Mouse (Mus musculus) liver, postnatal 0 days (tissue): ENCODE data around the gene Mipol1. TPM values are rescaled to one million over a fixed set of nuclear protein-coding genes. Genes with fewer than 3 reads are reported as not detected.

ENCODE experiments used
- ATAC-seq: fragments of 200-750 bp; cut with Nextera tagmentation; 2 replicates; pipeline ENCODE4 v1.8.0; 2017; ENCODE audit warnings: mild to moderate bottlenecking, moderate library complexity
- DNase-seq: peaks from one replicate; pipeline ENCODE4 v3.0.0-alpha.2; 2016
- H3K27ac ChIP-seq: fragments of 300-500 bp; sonication (generic); 2 replicates; pipeline ENCODE4 v1.5.1; 2014; ENCODE audit warnings: antibody characterized with exemption, moderate library complexity, mild to moderate bottlenecking, low read depth
- H3K27me3 ChIP-seq: fragments of 300-500 bp; sonication (generic); 2 replicates; pipeline ENCODE4 v1.6.1; 2014; ENCODE audit warnings: low read length, control low read depth, mixed read lengths; ENCODE audit not compliant: insufficient read depth
- H3K36me3 ChIP-seq: fragments of 300-500 bp; sonication (generic); replicated peaks from 2 replicates; pipeline ENCODE4 v1.6.1; 2014; ENCODE audit warnings: mild to moderate bottlenecking, control low read depth, low read length, moderate library complexity, mixed read lengths; ENCODE audit not compliant: insufficient read depth
- H3K4me1 ChIP-seq: fragments of 300-500 bp; sonication (generic); 2 replicates; pipeline ENCODE4 v1.6.1; 2014; ENCODE audit warnings: antibody characterized with exemption, mild to moderate bottlenecking, control low read depth; ENCODE audit not compliant: insufficient read depth
- H3K4me2 ChIP-seq: fragments of 300-500 bp; sonication (generic); 2 replicates; pipeline ENCODE4 v1.6.1; 2014; ENCODE audit warnings: low read depth, mild to moderate bottlenecking, low read length, moderate library complexity, mixed read lengths
- H3K4me3 ChIP-seq: fragments of 300-500 bp; sonication (generic); 2 replicates; pipeline ENCODE4 v1.5.1; 2014; ENCODE audit warnings: low read depth, low read length
- H3K9ac ChIP-seq: fragments of 300-500 bp; sonication (generic); replicated peaks from 2 replicates; pipeline ENCODE4 v1.6.1; 2014; ENCODE audit warnings: mild to moderate bottlenecking, moderate library complexity
- H3K9me3 ChIP-seq: fragments of 300-500 bp; sonication (generic); 2 replicates; pipeline ENCODE4 v1.6.1; 2016; ENCODE audit warnings: mild to moderate bottlenecking, control low read depth, low read length, mixed read lengths
- CTCF ChIP-seq: sonication (generic); IDR thresholded peaks from 2 replicates; pipeline ENCODE4 v1.5.1; 2016; ENCODE audit warnings: antibody characterized with exemption, low read depth
- EP300 ChIP-seq: IDR thresholded peaks from 2 replicates; pipeline ENCODE4 v1.6.1; 2016; ENCODE audit warnings: antibody characterized with exemption, low read depth, mild to moderate bottlenecking
- WGBS: fragments of 180-500 bp; shearing (Covaris S2); extraction: QIAGEN DNeasy Blood & Tissue Kit; methylation state at CpG from one replicate; pipeline ENCODE4 v1.1.7; 2014; ENCODE audit not compliant: insufficient replicate concordance; 5-methylcytosine and 5-hydroxymethylcytosine counted together
- polyA plus RNA-seq: library from polyadenylated mRNA; unstranded; fragments of >200 nt; fragmentation: Nextera tagmentation; extraction: Ambion mirVana; gene quantifications from 2 replicates; pipeline ENCODE4 v1.2.1, GENCODE M21; 2015

The Mipol1 gene
- polyA plus RNA-seq, 1 experiment from 2014 or later, result 2.1 TPM

DNA sequence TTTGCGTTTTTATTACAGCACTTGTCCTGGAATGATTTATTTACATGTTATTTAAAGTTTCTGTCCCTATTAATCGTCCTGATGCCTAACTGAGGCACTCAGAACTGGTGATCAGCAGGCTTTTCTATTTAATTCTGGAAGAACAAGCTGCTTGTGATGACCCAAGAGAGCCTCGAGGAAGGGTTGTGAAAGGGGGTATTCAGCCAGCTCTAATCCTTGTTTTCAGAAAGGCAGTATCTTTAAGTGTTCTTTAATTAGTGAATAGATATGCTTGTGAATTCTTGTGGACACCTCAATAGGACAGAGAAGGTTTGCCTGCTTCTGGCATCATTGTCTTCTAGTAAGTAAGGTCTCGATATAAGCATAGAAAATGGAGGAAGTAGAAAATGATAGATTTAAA, 170.0 kb downstream of the Mipol1 start:
- Histone ChIP-seq H3K36me3 (no peaks in the 10 kb centered on the region), H3K4me2 (no peak overlapping the region), H3K9ac (no peak overlapping the region), H3K27ac (no peak overlapping the region), H3K9me3 (no peaks in the 10 kb centered on the region), H3K4me3 (no peak overlapping the region), H3K27me3 (no peaks in the 10 kb centered on the region), H3K4me1 (no peaks in the 10 kb centered on the region)
- no peak for TF ChIP-seq EP300
- TF ChIP-seq CTCF, result no peak
- no peak for DNase-seq
- 68% methylated on average over 4 of the region's 4 CpGs for WGBS
- ATAC-seq, result no peak

DNA sequence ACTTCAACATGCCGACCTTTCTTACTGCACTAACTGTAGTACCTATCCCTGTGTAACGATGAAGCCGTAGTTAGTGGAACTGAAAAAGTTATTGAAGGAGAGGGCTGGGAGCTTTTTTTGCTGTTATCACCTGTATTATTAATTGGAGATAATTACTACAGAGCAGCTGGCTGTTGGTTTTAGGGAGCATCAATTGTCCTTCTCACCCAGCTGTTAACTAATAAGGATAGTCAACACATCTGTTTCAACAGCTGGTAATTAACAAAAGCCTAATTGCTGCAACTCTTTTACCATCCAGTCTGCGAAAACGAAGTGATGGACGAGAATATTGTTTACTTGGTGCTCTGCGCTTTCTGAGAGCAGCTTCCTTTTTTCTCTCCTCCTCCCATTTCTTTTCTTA, 170.9 kb downstream of the Mipol1 start:
- WGBS, result 70% methylated on average over 7 of the region's 7 CpGs
- DNase-seq, result no peak
- no peak for ATAC-seq

DNA sequence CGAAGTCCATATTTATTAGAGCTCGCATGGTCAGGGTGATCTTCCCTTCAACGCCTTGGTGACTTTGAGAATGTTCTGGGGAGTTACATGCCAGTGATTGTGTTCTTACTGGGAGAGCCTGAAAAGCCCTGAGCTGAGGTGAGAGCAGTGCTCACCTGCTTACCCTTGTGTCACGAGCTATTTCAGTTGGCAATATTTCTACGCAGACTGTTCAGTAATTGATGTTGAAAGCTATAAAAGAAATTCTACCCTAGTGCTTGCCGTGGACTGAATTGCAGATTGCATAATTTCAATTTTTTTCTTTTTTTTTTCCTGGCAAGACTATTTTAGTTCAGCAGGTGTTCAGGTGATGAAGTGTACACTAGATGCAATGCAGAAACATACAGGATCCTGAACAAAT, 172.1 kb downstream of the Mipol1 start:
- Histone ChIP-seq H3K4me2 (no peak overlapping the region), H3K4me1 (no peaks in the 10 kb centered on the region), H3K27me3 (no peaks in the 10 kb centered on the region), H3K9me3 (no peaks in the 10 kb centered on the region), H3K36me3 (no peaks in the 10 kb centered on the region), H3K9ac (no peak overlapping the region), H3K27ac (no peak overlapping the region), H3K4me3 (no peak overlapping the region)
- no peak for TF ChIP-seq EP300
- 81% methylated on average over 6 of the region's 6 CpGs for WGBS
- ATAC-seq, result no peak
- no peak for DNase-seq

More for the DNA sequence above, 170.9 kb downstream of the Mipol1 start:
- Histone ChIP-seq H3K4me1 (no peaks in the 10 kb centered on the region), H3K4me3 (no peak overlapping the region), H3K4me2 (no peak overlapping the region), H3K9ac (no peak overlapping the region), H3K27me3 (no peaks in the 10 kb centered on the region), H3K27ac (no peak overlapping the region), H3K9me3 (no peaks in the 10 kb centered on the region), H3K36me3 (no peaks in the 10 kb centered on the region)
- TF ChIP-seq CTCF, result no peak
- no peak for TF ChIP-seq EP300

DNA sequence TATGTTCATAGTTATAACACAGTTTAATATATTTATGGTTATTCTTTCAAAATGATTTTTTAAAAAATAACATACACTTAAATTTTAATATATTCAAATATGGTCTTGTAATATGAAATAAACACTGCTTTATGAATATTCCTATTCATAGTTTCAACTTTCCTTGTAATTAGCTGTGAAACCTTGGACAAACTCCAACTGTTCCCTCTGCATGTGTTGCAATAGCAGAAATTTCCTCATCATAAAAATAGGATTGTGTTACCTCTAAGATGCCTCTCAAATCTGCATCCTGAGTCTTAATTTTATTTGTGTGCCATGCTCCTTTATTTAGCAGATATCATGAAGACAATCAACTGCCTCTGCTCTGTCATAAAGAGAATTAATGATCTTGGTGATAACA, 179.7 kb downstream of the Mipol1 start:
- no peaks in the 10 kb centered on the region for H3K27me3 ChIP-seq
- TF ChIP-seq CTCF (no peak), EP300 (no peak)
- H3K4me2 ChIP-seq, result no peak overlapping the region
- H3K9me3 ChIP-seq, result no peaks in the 10 kb centered on the region
- no peak overlapping the region for H3K4me3 ChIP-seq
- DNase-seq, result no peak
- no peaks in the 10 kb centered on the region for H3K36me3 ChIP-seq
- H3K27ac ChIP-seq, result no peak overlapping the region
- no peak for ATAC-seq
- no peak overlapping the region for H3K9ac ChIP-seq
- peaks cover 2% of the 10 kb centered on the region; the same call in 1 of the 2 replicates for H3K4me1 ChIP-seq

DNA sequence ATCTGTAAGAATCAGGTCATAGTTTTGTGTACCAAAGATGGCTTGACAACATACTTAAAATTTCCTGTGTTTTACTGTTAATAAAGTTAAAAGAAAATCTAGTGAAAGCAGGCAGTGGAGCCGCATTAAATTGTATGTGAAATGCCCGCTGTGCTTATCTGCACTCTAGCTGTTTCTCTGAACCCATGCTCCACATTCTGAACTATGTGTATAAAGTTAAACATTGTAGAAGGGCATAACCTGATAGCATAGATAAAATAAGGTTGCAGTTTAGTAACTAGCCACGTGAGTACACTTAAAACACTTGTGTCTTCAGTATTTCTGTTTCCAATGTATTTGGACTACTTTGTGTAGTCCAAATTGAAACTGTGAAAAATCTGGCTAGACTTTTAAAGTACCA, 183.6 kb downstream of the Mipol1 start:
- no peak for ATAC-seq
- no peak overlapping the region for H3K9ac ChIP-seq
- no peaks in the 10 kb centered on the region for H3K27me3 ChIP-seq
- no peak overlapping the region for H3K4me2 ChIP-seq
- 49% methylated on average over 3 of the region's 3 CpGs for WGBS
- no peak overlapping the region for H3K27ac ChIP-seq
- H3K9me3 ChIP-seq, result no peaks in the 10 kb centered on the region
- H3K4me3 ChIP-seq, result no peak overlapping the region
- no peak for DNase-seq
- H3K36me3 ChIP-seq, result no peaks in the 10 kb centered on the region
- TF ChIP-seq CTCF (no peak), EP300 (no peak)
- peaks cover 2% of the 10 kb centered on the region; the same call in 1 of the 2 replicates for H3K4me1 ChIP-seq

DNA sequence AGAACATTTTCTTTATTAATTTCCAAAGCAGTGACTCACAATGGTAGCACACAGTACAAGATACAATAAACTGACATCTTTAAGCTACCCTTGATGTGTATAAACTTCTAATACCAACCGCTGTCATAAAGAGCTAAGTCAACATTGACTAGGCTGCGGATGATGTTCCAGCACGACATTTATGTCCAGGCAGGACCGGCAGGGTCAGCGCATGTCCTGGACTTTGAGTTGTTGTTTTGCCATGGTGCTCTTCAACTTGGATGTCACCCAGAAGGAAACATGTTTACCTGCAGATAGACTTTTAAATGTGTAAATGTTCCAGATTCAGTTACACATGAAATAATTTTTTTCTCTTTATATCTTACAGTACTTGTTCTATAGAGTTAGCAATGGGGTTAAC, 194.7 kb downstream of the Mipol1 start:
- Histone ChIP-seq H3K4me1 (no peaks in the 10 kb centered on the region), H3K9ac (no peak overlapping the region), H3K4me2 (no peak overlapping the region), H3K9me3 (no peaks in the 10 kb centered on the region), H3K27ac (no peak overlapping the region), H3K36me3 (no peaks in the 10 kb centered on the region), H3K27me3 (no peaks in the 10 kb centered on the region), H3K4me3 (no peak overlapping the region)
- ATAC-seq (peak; percentile 94), DNase-seq (peak; percentile 19)
- WGBS, result 77% methylated on average over 5 of the region's 5 CpGs
- no peak for TF ChIP-seq EP300

GRCm38 (mm10) chr12:57428243-57428642, 198.0 kb downstream of the Mipol1 start:
- Histone ChIP-seq H3K36me3 (no peaks in the 10 kb centered on the region), H3K4me3 (no peak overlapping the region), H3K4me2 (no peak overlapping the region), H3K27me3 (no peaks in the 10 kb centered on the region), H3K9me3 (no peaks in the 10 kb centered on the region), H3K4me1 (no peaks in the 10 kb centered on the region), H3K27ac (no peak overlapping the region), H3K9ac (no peak overlapping the region)
- no peak for ATAC-seq
- TF ChIP-seq EP300 (no peak), CTCF (no peak)
- no peak for DNase-seq
- 67% methylated on average over 3 of the region's 3 CpGs for WGBS
